Mouse (Mus musculus) 3T3-L1 (cell line): ENCODE measurements around the gene Rab6b.

Experiments used
- DNase-seq: peaks from one replicate; pipeline ENCODE4 v3.0.0-alpha.2; 2015; ENCODE audit warnings: low read depth, low spot score

Gene Rab6b

GRCm38 (mm10) chr9:103111621-103112470 lies at the start of gene Rab6b:
Gene Rab6b (plus strand): TSS chr9:103111787.
- no peak for DNase-seq

GRCm38 (mm10) chr9:103063591-103063990 lies 48.0 kb upstream of the Rab6b start:
- DNase-seq: no peak

GRCm38 (mm10) chr9:103066845-103067244 lies 44.7 kb upstream of the Rab6b start:
- peak; percentile 74 for DNase-seq

- no peak for DNase-seq
Observed at GRCm38 (mm10) chr9:103067651-103068050, 43.9 kb upstream of the Rab6b start.

GRCm38 (mm10) chr9:103068769-103069168 lies 42.8 kb upstream of the Rab6b start:
- DNase-seq: no peak

GRCm38 (mm10) chr9:103071541-103072203 lies 39.9 kb upstream of the Rab6b start:
- DNase-seq: no peak

- DNase-seq: no peak
Observed at GRCm38 (mm10) chr9:103072204-103072599, 39.4 kb upstream of the Rab6b start.

- DNase-seq: peak; percentile 87
Observed at GRCm38 (mm10) chr9:103072926-103073515, 38.6 kb upstream of the Rab6b start.

- no peak for DNase-seq
Observed at GRCm38 (mm10) chr9:103076836-103077531, 34.6 kb upstream of the Rab6b start.

GRCm38 (mm10) chr9:103078194-103078691 lies 33.3 kb upstream of the Rab6b start:
- peak; percentile 86 for DNase-seq

- DNase-seq: no peak
Observed at GRCm38 (mm10) chr9:103080211-103080610, 31.4 kb upstream of the Rab6b start.

- DNase-seq: no peak
Observed at GRCm38 (mm10) chr9:103082246-103082975, 29.2 kb upstream of the Rab6b start.

GRCm38 (mm10) chr9:103083405-103083804 lies 28.2 kb upstream of the Rab6b start:
- DNase-seq: no peak

GRCm38 (mm10) chr9:103086736-103087135 lies 24.9 kb upstream of the Rab6b start:
- no peak for DNase-seq

- DNase-seq: no peak
Observed at GRCm38 (mm10) chr9:103087301-103087700, 24.3 kb upstream of the Rab6b start.

GRCm38 (mm10) chr9:103088661-103089060 lies 22.9 kb upstream of the Rab6b start:
- no peak for DNase-seq

GRCm38 (mm10) chr9:103090116-103090875 lies 21.3 kb upstream of the Rab6b start:
- no peak for DNase-seq

GRCm38 (mm10) chr9:103091039-103091883 lies 20.3 kb upstream of the Rab6b start:
- no peak for DNase-seq

GRCm38 (mm10) chr9:103092248-103092647 lies 19.3 kb upstream of the Rab6b start:
- DNase-seq: no peak
